Mouse (Mus musculus): ENCODE measurements around the gene Gm7029.
"Not testable (repeated sequence)": the region's sequence is repeated elsewhere in the genome, so short reads cannot be mapped to it uniquely, and the experiment has no call there.

The Gm7029 gene

GRCm38 (mm10) chr17:33891892-33892291, 18.3 kb downstream of the Gm7029 start:
- DNase-seq (ENCODE audit: low read depth, low spot score), result not testable (repeated sequence)

GRCm38 (mm10) chr17:33892429-33892828, 18.8 kb downstream of the Gm7029 start:
- DNase-seq (ENCODE audit: low read depth, low spot score), result no peak

- not testable (repeated sequence) for DNase-seq (ENCODE audit: low read depth, low spot score)
Measured at GRCm38 (mm10) chr17:33893011-33893410, 19.4 kb downstream of the Gm7029 start.

- DNase-seq (ENCODE audit: low read depth, low spot score), result no peak
Measured at GRCm38 (mm10) chr17:33897114-33897794, 23.6 kb downstream of the Gm7029 start.

- DNase-seq (ENCODE audit: low read depth, low spot score), result not testable (repeated sequence)
Measured at GRCm38 (mm10) chr17:33898193-33898592, 24.6 kb downstream of the Gm7029 start.

GRCm38 (mm10) chr17:33899642-33900041, 26.0 kb downstream of the Gm7029 start:
- no peak for DNase-seq (ENCODE audit: low read depth, low spot score)

GRCm38 (mm10) chr17:33900281-33900988, 26.8 kb downstream of the Gm7029 start:
- no peak for DNase-seq (ENCODE audit: low read depth, low spot score)

- DNase-seq (ENCODE audit: low read depth, low spot score), result no peak
Measured at GRCm38 (mm10) chr17:33900989-33901314, 27.3 kb downstream of the Gm7029 start.

- DNase-seq (ENCODE audit: low read depth, low spot score), result no peak
Measured at GRCm38 (mm10) chr17:33901653-33902052, 28.0 kb downstream of the Gm7029 start.

- DNase-seq (ENCODE audit: low read depth, low spot score), result no peak
Measured at GRCm38 (mm10) chr17:33902079-33902478, 28.4 kb downstream of the Gm7029 start.

GRCm38 (mm10) chr17:33902491-33902890, 28.9 kb downstream of the Gm7029 start:
- no peak for DNase-seq (ENCODE audit: low read depth, low spot score)

GRCm38 (mm10) chr17:33903911-33904651, 30.4 kb downstream of the Gm7029 start:
- DNase-seq (ENCODE audit: low read depth, low spot score), result not testable (repeated sequence)

- DNase-seq (ENCODE audit: low read depth, low spot score), result not testable (repeated sequence)
Measured at GRCm38 (mm10) chr17:33904835-33905234, 31.2 kb downstream of the Gm7029 start, which contains the start of gene Platr17. Platr17 (plus strand) TSS chr17:33905135.

GRCm38 (mm10) chr17:33908331-33909076, 34.9 kb downstream of the Gm7029 start:
- no peak for DNase-seq (ENCODE audit: low read depth, low spot score)

- peak; percentile 94 for DNase-seq (ENCODE audit: low read depth, low spot score)
Measured at GRCm38 (mm10) chr17:33909077-33909868, 35.6 kb downstream of the Gm7029 start, which contains the start of gene Daxx. Daxx (plus strand) TSS chr17:33909414.

- DNase-seq (ENCODE audit: low read depth, low spot score), result no peak
Measured at GRCm38 (mm10) chr17:33909869-33910250, 36.2 kb downstream of the Gm7029 start.

GRCm38 (mm10) chr17:33910346-33911051, 36.9 kb downstream of the Gm7029 start:
- DNase-seq (ENCODE audit: low read depth, low spot score), result no peak

GRCm38 (mm10) chr17:33911052-33911812, 37.6 kb downstream of the Gm7029 start:
- DNase-seq (ENCODE audit: low read depth, low spot score), result no peak

GRCm38 (mm10) chr17:33911813-33912414, 38.3 kb downstream of the Gm7029 start:
- DNase-seq (ENCODE audit: low read depth, low spot score), result no peak

Data from retina, adult 2 months (tissue).